ENCODE assay signal across 8 mouse cellular contexts in genomic region chr6:51173620-51174442, GRCm38 (mm10).
DNase-seq lines count a peak whose midpoint lies in the region; ATAC-seq and TF ChIP-seq lines count a peak whose summit lies in the region.

No protein-coding gene starts in this region.

- no peaks in the 10 kb centered on the region for H3K9me3 ChIP-seq in E14TG2a.4 (ENCODE audit: low read length)
- H3K9me3 ChIP-seq in hindbrain, embryonic 12.5 days (replicated peaks): no peaks in the 10 kb centered on the region

- no peaks in the 10 kb centered on the region for H3K36me3 ChIP-seq in E14TG2a.4 (ENCODE audit: insufficient read depth, low read length)
- no peaks in the 10 kb centered on the region for H3K36me3 ChIP-seq in hindbrain, embryonic 12.5 days
- no peaks in the 10 kb centered on the region for H3K36me3 ChIP-seq in macrophage (ENCODE audit: inconsistent target)

- H3K27ac ChIP-seq in hindbrain, embryonic 12.5 days: peak overlapping the region; percentile 48
- H3K27ac ChIP-seq in macrophage: peak overlapping the region; percentile 74

- no peaks in the 10 kb centered on the region for H3K79me2 ChIP-seq in macrophage (ENCODE audit: inconsistent target)

- WGBS in hindbrain, embryonic 12.5 days: 3% methylated on average over 28 of the region's 28 CpGs
- WGBS in macrophage (ENCODE audit: missing documents): 4% methylated on average over 28 of the region's 28 CpGs

- H3K4me1 ChIP-seq in E14TG2a.4 (replicated peaks; ENCODE audit: low read depth, low read length): peaks cover 56% of the 10 kb centered on the region
- peaks cover 30% of the 10 kb centered on the region for H3K4me1 ChIP-seq in hindbrain, embryonic 12.5 days

- peak overlapping the region; percentile 54 for H3K4me2 ChIP-seq in hindbrain, embryonic 12.5 days (replicated peaks)

- ATAC-seq in hindbrain, embryonic 12.5 days (ENCODE audit: low FRiP score): no peak

- H3K27me3 ChIP-seq in E14TG2a.4 (ENCODE audit: insufficient read depth, low read length): peaks cover 64% of the 10 kb centered on the region
- H3K27me3 ChIP-seq in hindbrain, embryonic 12.5 days: peaks cover 39% of the 10 kb centered on the region

- peak overlapping the region; percentile 1; the same call in 1 of the 2 replicates for H3K9ac ChIP-seq in hindbrain, embryonic 12.5 days

- H3K4me3 ChIP-seq in E14TG2a.4 (replicated peaks; ENCODE audit: low read length) (peak overlapping the region; percentile 67), macrophage (ENCODE audit: inconsistent target) (peak overlapping the region; percentile 45)
- peak overlapping the region; percentile 23 for H3K4me3 ChIP-seq in hindbrain, embryonic 12.5 days

- TF ChIP-seq CTCF in E14TG2a.4 (conservative IDR thresholded peaks at IDR 0.05; ENCODE audit: low read length): no peak

- DNase-seq in adipocyte (ENCODE audit: low spot score): peak; percentile 40
- DNase-seq in layer of hippocampus, adult 11-12 months (ENCODE audit: low spot score): no peak
- no peak for DNase-seq in layer of hippocampus, postnatal 10 days (ENCODE audit: low spot score in 2 of 2)
- no peak for DNase-seq in testis, postnatal 10 days (ENCODE audit: low spot score)
- DNase-seq in spleen, postnatal 4 days (ENCODE audit: low spot score in 2 of 2): no peak
